Mouse (Mus musculus): ENCODE data around the gene Olfr877.

- TF ChIP-seq CTCF (IDR thresholded peaks at IDR 0.05; ENCODE audit: low read depth, low read length) (no peak), POLR2AphosphoS5 (IDR thresholded peaks at IDR 0.05; ENCODE audit: insufficient replicate concordance, low read depth, low read length) (no peak)
Measured at GRCm38 (mm10) chr9:37905555-37905954, 51.5 kb downstream of the Olfr877 start.

Data from G1E (cell line).